Mouse (Mus musculus) cerebellum, adult 2 months (tissue): ENCODE data around the gene Ski.

Experiments used
- CTCF ChIP-seq: fragments of 200-500 bp; IDR thresholded peaks from 2 replicates; pipeline ENCODE4 v1.5.1; 2011; ENCODE audit warnings: low read depth, mild to moderate bottlenecking, control low read depth, low read length, moderate library complexity, borderline replicate concordance; ENCODE audit not compliant: insufficient read depth
- POLR2A ChIP-seq: fragments of 200-500 bp; IDR thresholded peaks from 2 replicates; pipeline ENCODE4 v1.6.1; 2011; ENCODE audit warnings: low read length, control low read depth, borderline replicate concordance; ENCODE audit not compliant: insufficient read depth

DNA sequence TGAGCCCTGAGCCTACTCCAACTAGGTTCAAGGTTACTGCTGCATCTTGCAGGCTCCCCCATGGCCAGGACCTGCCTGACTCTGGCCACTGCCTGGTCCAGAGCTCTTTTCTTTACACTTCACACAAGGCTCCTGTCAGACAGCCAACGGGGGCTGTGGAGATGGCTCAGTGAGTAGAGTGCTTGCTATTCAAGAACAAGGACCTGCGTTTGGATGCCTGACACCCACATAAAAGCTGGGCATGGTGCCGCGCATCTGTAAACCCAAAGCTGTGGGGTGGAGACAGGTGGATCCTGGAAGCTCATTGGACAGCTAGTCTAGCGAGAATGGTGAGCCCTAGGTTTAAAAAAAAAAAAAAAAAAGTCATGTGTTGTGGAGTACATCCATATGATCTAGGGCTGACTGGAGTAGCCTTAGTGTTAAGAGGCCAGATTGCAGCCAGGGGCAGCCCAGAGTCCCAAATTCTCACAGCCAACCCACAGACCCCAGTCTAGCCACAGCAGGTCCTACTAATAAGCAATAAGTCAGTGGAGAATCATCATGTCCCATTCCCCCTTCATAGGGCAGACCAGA, 50.3 kb downstream of the Ski start:
- TF ChIP-seq CTCF (no peak), POLR2A (no peak)
